Mouse (Mus musculus): ENCODE data around the gene Ankrd22.

DNA sequence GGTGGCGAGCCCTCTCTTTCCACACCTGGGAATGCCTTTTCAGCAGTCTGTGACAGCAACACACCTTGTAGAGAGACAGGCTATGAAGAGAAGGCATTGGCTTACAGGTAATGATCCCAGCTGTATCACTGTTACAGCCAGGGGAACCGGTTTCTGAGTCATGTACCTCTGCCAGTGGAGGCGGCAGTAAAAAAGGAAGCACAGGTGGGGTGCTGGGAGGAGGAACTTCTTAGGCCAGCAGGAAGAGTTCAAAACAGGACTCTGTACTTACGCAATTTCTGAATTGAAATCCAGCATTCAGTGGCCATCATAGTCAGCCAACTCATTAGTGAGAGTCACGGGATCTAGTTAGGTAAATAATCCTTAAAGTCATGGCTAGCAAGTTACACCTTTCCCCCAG, at the start of gene Ankrd22:
- TF ChIP-seq CTCF (IDR thresholded peaks at IDR 0.05; ENCODE audit: borderline replicate concordance, insufficient read depth, low read depth, low read length) (no peak), POLR2A (IDR thresholded peaks at IDR 0.05; ENCODE audit: borderline replicate concordance, insufficient read depth, low read length) (no peak)

Data from cerebellum, adult 2 months (tissue).